Mouse (Mus musculus) ZHBTc4 (cell line): ENCODE data around the gene Cyp2d9.
A peak's percentile ranks its signal among the peaks of the same experiment; 100 is the strongest.
"Not testable (repeated sequence)": the region's sequence is repeated elsewhere in the genome, so short reads cannot be mapped to it uniquely, and the experiment has no call there.

Source experiments
- DNase-seq: peaks from one replicate; pipeline ENCODE4 v3.0.0-alpha.2; 2011; ENCODE audit warnings: low read depth, low spot score

Cyp2d9 gene

DNA sequence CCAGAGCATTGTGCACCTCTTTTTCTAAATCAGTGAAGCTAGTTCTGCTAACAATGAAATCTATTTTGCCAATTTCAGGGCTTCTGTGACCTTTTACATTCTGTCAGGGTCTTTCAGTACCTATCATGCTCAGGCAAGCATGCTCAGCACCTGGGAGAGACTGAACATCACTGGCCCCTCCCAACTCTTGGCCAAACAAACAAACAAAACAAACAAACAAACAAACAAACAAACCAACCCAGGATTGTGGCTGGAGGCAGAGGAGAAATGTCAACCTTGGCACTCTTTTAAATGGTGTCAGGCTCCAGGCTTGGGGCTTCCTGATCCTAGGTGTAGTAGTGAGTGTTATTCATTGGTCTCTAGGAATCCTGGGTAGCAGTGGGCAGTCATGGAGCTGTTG is at the start of gene Cyp2d9:
Gene Cyp2d9, plus strand, starts transcription at position 301 of the 400 bp plus-strand sequence.
- no peak for DNase-seq

DNA sequence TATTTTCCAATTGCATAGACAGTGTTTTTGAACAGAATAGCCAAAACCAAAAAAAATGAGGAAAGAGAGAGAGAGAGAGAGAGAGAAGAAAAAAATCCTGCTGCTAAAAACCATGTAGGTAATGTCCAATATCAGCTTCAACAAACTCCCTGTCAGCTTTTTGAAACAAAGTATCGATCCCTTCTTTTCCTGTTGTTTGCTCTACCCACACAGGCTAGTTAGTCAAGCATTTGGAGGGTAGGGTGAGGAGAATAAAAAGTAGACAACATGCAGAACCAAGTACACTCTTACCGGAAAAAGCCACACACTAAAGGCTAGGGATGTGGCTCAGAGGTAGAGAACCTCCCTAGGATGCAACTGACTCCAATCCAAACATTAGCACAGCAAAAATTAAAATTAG is 47.5 kb upstream of the Cyp2d9 start:
- DNase-seq: no peak

DNA sequence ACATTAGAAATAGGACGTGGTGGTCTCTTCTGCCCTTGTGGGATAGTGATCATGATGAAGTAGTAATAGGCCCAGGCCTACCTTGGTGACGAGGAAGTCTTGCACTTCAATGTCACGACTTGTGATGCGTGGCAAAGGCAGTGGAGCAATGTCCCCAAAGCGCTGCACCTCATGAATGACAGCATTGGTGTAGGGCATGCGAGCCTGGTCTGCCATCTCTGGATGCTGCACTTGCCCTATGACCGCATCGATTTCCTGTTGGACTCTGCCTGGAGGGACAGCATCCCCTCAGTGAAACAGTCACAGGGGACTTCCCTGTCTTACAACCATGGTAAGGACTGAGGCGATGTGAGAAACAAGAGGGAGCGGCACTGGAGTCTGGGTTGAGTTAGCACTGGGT is 43.3 kb upstream of the Cyp2d9 start:
- not testable (repeated sequence) for DNase-seq

DNA sequence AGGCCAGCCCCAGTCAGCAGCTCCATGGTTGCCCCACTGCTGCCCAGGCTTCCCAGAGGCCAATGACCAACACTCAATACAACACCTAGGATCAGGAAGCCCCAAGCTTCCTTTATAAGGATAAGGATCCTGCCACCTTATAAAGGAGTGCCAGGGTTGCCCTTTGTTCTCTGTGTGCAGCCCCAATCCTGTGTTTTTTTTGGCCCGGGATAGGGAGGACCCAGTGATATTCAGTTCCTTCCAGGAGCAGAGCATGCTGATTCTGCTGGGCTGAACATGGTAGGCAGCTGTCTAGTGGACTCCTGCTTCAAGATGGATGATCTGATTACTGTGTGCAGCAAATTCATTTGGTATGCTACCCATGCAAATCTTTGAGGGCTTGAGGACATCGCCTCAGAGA is 39.3 kb upstream of the Cyp2d9 start, which contains the start of gene Cyp2d11:
Gene Cyp2d11, minus strand, starts transcription at position 101 of the 400 bp plus-strand sequence.
- not testable (repeated sequence) for DNase-seq

DNA sequence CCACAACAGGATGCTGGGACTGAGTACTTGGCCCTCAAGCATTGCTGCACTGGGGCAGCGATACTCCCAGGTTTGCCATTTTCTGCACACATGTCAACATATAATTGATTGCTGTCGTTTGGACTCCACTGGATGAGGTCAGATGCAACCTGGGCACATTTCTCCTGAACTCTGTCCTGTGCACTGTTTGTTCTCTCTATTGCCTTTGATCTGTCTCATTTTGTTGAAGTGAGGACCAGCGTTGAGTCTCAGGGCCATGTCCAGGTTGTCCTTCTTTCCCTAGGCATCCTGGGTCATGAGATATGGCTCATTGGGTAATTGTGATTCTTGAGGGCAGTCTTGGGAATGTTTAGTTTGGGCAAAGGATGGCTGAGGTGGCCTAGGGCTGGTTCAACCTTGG is 37.3 kb upstream of the Cyp2d9 start:
- not testable (repeated sequence) for DNase-seq

DNA sequence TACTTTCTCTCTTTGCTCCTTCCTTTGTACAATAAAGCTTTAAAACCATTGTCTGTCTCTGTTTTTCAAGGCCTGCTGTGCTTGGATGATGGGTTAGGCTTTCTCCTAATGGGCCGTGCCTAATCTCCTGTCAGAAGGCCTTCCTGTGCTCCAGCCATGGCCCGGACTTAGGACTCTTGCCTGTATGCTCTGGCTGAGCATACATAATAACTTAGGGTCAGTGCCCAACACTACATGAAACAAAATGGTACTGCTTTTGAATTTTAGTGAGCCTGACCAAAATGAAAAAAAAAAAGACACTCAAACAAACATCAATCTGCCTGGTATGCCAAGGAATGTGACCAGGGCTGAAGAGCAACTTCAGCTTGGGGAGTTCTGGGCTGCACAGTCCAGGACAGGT is 31.7 kb upstream of the Cyp2d9 start:
- no peak for DNase-seq

DNA sequence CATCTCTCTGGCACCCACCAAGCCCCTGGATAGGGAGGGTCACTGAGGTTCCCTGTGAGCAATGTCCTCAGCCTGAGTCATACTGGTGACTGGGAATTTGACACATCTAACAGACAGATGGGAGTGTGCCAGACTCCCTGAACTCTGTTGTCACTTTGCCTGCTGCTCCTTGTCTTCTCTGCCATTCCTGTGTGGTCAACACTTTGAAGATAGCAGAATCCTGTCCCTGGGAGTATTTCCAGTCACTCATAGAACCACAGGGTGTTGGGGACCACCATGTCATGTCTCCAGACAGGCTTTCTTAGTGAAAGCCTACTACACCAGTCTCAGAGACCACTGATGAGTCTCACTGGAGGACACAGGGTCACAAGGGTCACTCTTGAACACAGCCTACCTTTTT is 31.1 kb upstream of the Cyp2d9 start:
- no peak for DNase-seq

DNA sequence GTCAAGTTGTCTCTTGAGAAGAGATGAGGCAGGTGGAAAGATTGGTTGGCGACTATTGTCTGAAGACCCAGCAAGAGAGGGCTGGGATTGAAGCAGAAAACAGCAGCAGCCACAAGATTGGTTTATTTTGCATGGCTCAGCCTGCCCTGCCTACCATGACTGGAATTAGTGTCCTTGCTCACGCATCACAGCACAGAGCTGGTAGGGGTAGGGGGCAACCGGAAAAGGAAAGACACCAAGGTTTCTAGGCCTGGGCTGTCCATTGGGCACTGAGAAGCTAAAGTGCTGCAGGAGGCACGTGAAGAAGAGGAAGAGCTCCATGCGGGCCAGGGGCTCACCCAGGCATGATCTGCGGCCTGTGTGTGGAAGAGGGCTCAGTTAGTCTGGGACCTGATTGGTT is 30.5 kb upstream of the Cyp2d9 start:
- DNase-seq: no peak

DNA sequence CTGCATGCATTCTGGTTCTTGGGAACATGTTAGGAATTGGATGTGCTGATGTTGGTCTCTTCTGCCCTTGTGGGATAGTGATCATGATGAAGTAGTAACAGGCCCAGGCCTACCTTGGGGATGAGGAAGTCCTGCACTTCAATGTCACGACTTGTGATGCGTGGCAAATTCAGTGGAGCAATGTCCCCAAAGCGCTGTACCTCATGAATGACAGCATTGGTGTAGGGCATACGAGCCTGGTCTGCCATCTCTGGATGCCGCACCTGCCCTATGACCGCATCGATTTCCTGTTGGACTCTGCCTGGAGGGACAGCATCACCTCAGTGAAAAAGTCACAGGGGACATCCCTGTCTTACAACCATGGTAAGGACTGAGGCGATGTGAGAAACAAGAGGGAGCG is 29.6 kb upstream of the Cyp2d9 start:
- no peak for DNase-seq

DNA sequence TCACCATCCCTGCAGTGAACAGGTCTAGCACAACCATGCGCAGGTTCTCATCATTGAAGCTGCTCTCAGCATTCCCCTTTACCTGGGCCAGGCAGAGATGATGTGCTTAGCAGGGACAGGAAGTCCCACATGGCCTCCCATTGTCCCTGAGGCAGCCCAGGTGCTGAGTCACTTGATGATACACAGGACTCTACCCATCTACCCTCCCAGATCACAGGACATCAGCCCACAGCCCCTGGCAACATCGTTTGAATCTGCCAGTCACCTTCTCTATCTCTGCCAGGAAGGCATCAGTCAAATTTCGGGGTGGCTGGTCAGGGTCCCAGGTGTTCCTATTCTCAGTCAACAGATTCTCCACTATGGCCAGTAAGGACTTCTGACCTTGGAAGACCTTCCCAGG is 29.1 kb upstream of the Cyp2d9 start:
- DNase-seq: no peak

DNA sequence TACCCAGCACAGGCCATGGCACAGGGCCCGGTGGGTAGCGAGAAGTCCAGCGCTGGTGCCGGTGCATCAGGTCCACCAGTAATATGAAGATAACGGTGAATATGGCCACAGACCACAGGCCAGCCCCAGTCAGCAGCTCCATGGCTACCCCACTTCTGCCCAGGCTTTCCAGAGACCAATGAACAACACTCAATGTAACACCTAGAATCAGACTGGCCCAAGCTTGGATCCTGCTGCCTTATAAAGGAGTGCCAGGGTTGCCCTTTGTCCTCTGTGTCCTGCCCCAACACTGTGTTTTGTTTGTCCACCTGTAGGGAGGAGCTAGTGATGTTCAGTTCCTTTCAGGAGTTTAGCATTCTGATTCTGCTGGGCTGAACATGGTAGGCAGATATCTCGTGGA is 26.3 kb upstream of the Cyp2d9 start, which contains the start of gene Cyp2d10:
Gene Cyp2d10, minus strand, starts transcription at position 215 of the 400 bp plus-strand sequence.
- no peak for DNase-seq

DNA sequence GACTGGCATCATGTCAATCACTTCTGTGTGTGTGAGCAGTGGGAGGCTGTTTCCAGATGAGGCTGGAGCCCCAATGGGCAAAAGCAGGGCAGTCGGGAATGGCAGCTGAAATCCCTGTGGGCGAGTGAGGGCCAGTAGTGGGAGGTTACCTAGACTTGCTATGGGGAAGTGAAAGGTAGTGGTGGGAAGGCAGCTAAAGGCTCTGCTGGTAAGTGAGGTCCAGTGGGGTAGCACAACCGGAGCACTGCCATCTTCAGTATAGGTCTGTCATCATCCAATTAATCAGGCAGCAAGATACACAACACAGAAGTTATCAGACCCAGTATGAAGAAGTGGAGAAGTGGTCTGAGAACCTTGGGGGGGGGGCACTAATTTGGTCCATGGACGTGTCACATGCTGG is 25.7 kb upstream of the Cyp2d9 start:
- no peak for DNase-seq

DNA sequence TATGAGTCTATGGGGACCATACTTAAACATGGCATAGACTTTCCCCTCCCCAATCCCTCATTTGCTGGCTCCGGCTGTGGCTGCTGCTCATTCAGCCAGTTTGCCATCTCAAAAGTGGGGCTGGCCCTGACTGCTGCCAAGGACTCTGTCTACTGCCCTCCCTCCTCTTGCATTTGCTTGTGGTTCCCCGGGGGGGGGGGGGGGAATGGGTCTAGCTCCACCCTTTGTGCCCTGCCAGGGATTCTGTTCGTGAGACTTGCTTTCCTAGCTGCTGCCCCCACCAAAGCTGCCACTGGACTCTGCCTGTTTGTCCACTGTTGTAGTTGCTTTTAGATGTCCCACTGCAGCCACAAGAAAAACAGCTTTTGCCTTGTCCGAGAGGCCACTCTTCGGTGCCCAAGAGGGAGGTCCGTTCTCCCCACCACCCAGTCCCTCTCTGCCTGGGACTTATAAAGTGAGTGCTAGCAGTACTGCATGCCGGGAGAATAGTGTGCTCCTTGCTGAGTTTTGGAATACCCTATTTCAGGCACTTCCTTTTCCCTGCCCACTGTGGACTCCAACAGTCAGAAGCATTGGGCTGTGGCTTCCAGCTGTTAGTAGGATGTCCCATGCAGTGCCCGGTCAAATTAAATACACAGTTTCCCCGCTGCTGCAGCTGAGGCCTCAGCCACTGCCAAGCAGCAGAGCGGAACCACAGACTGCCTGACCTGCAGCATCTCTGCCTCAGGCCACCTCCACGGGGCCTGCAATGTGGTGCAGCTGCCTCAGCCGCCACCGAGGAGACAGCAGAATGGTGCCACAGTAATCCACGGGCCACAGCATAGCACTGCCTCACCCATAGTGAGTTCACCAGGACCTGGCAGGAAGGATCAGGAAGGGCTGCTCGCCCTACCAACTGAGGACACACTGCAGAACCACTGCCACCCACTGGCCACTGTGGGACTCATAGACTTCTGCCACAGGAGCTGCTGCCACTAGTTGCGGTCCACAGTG is 16.1 kb upstream of the Cyp2d9 start:
- peak; percentile 77 for DNase-seq

DNA sequence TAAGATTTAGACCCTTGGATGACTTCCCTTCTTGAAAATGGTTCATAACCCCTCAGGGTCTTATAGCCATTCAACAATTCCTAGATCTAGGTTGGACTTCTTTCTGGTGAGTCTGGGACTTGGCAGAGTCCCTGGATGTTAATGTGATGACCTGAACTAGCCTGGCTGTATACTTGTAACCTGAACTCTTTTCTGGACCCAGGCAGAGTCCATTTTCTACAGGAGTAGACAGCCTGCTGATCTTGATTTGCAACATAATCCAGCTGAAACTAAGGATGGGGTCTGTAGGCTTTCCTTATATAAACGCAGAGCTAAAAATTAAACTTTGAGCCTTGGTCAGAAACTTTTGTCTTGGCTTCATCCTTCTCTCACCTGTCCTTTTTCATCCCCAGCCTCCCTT is 14.6 kb upstream of the Cyp2d9 start:
- DNase-seq: no peak

DNA sequence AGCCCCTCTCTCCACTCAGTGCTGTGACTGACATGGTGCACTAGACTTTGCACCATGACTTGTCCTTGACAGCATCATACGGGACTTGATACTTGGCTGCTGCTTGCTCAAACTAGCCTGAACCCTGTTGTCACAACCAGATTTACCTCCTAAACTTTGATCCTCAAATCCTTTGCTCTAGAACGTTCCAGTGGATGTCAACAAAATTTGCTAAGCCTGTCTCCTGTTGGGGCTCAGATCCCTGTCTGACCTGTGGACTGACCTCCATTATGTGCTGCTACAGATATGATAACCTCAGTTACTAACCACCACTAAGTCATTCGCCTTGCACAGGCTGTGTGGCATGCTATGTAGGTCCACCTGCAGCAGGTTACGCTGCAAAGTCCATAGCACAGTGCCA is 10.3 kb upstream of the Cyp2d9 start:
- DNase-seq: no peak

DNA sequence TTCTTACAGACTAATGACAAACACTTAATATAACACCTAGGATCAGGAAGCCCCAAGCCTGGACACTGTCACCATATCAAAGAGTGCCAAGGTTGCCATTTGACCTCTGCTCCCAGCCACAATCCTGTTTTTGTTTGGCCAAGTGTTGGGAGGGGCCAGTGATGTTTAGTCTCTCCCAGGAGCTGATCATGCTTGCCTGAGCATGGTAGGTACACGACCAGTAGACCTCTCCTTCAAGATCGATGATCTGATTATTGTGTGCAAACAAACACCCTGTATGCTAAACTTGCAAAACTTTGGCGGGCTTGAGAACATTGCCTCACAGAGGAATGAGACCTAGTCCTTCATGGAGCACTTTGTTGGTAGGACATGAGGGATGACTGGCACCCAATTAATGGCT is 9.8 kb upstream of the Cyp2d9 start:
- peak; percentile 18 for DNase-seq

DNA sequence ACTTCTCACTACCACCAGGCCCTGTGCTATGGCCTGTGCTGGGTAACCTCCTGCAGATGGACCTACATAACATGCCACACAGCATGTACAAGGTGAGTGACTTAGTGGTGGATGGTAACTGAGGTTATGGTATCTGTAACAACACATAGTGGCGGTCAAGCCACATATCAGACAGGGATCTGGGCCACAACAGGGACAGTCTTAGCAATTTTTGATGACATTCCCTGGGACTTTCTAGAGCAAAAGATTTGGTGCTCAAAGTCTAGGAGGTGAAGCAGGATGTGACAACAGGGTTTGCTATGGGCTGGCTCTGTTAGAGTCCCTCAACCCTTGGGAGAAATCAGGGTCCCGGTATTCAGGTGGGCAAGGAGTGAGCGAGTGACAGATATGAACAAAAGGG is 384 bp downstream of the Cyp2d9 start:
- no peak for DNase-seq

DNA sequence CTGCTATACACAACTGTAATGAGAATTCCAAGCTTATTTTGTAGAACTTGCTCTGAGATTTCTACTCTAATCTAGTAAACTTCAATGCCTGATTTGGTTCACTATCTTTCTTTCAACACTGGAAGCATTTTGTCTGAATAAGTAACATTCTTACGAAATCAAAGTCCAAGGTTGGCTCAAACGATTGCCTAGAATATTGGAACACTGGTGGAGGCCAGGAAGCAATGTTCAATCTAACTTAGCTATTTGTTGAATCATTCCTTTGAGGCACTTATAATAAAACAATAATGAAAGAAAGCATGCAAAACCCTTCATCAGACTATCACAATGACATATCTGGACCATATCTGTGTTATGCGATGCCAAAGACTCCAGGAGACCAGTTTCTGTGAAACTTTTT is 1.3 kb downstream of the Cyp2d9 start:
- no peak for DNase-seq

DNA sequence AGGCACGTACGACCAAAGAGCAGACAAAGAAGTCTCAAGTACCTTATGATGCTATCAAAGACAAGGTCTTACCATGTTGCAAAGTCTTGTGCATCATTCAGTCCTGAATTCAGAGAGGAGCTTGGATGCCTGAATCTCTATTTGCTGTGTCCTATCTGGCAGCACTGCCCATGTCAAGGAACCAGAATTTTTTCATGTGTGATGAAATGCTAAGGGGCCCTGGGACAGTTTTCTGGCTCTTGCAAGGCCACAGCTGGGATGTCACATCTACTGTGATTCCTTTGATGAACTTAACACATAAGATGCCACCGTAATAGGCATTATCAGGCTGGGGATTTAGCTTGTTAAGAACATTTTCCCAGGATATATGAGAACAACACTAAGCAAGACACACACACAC is 1.8 kb downstream of the Cyp2d9 start:
- DNase-seq: peak; percentile 32

DNA sequence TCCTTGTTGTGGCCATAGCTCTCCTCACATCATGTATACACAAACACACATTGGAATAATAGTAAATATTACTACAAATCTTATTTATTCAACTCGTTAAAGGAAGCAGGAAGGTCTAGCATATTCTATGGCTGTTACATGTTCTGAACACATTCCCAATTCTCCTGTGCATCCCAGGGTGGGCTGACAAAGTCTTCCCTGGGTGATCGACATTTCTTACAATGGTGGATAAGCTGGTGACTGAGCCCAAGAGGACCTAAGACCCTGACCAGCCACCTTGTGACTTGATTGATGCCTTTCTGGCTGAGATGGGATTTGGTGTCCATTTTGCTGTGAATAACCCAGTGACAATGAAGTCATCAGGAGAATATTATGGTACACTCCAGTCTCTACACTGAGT is 2.4 kb downstream of the Cyp2d9 start:
- DNase-seq: no peak

DNA sequence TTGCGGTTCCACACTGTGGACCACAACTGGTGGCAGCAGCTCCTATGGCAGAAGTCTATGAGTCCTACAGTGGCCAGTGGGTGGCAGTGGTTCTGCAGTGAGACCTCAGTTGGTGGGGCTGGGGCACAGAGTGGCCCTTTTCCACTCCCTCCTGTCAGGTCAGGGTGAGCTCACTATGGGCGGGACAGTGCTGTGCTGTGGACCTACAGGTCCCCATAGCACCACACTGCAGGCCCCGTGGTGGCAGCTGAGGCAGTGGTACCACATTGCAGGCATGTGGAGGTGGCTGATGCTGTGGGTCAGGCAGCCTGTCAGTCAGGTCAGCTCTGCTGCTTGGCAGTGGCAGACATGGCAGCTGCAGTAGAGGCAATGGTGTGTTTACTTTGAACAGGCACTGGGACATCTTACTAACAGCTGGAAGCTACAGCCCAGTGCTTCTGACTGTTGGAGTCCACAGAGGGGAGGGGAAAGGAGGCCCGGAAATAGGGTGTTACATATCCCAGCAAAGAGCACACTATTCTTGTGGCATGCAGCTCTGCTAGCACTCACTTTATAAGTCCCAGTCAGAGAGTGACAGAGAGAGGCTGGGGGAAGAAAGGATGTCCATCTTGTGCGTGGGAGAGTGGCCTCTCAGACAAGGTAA is 4.9 kb downstream of the Cyp2d9 start:
- no peak for DNase-seq

DNA sequence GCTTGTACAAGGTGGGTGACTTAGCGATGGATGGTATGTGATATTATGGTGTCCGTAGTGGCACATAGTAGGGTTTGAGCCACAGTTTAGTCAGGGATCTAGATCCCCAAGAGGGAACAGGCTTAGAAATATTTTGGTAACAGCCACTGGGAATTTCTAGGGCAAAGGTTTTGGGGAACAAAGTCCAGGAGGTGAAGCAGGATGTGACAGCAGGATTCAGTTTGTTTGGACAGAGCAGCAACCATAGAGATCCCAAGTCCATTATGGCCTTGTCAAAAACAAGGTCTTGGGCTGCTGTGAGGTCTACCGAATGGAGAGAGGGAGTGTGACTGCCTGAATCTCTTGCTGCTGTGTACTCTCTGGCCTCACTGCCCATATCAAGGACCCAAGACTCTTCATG is 10.4 kb downstream of the Cyp2d9 start:
- DNase-seq: no peak

DNA sequence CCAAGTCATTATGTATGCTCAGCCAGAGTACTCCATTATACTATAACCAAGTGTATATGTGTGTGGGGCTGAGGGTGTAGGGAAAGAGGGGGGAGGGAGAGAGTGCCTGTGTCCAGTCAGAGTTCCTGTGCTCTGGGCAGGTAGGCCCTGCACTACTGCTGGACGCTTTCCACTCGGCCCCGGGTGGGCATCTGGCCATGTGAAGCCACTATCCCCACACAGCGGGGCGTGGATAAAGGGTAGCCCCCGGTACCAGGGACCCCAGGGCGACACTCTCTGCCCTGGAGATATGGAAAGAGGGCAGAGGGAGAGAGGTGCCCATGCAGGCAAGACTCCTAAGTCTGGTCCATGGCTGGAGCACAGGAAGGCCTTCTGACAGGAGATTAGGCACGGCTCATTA is 12.0 kb downstream of the Cyp2d9 start:
- DNase-seq: no peak
